Mouse (Mus musculus): ENCODE data around the gene Ripor2.

DNA sequence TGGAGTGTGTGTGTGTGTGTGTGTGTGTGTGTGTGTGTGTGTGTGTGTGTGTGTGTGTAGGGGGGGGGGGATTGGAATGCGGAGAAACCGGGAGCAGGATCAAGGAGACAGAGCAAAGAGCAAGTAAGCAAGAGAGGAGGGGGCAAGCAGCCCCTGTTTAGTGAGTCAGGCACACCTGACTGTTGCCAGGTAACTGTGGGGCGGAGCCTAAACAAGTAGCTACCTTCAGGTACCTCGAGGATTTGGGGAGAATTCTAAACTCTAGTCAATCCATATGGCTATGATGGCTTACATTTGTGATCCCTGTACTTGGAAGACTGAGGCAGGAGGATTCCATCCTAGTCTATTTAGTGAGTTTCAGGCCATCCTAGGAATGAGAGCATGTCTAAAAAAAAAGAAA lies 22.1 kb downstream of the Ripor2 start:
- TF ChIP-seq CTCF (IDR thresholded peaks at IDR 0.05; ENCODE audit: low read depth) (no peak), EP300 (IDR thresholded peaks at IDR 0.05; ENCODE audit: low read depth) (no peak)
